Mouse (Mus musculus): ENCODE data around the gene Cryba2. TPM values are rescaled to one million over a fixed set of nuclear protein-coding genes. Genes with fewer than 3 reads are reported as not detected.

Cryba2 gene
- total RNA-seq (2015; ENCODE audit: low replicate concordance), result not detected in 2 replicates
- total RNA-seq (2017; ENCODE audit: low replicate concordance), result not detected in 2 replicates

- no peak for ATAC-seq (replicated peaks; ENCODE audit: low FRiP score, poor library complexity, severe bottlenecking)
Observed at GRCm38 (mm10) chr1:74893134-74893855, at the start of gene Cryba2. Gene Cryba2 (minus strand): TSS chr1:74893143.

GRCm38 (mm10) chr1:74941651-74942360 is 48.9 kb upstream of the Cryba2 start:
- no peak for ATAC-seq (replicated peaks; ENCODE audit: low FRiP score, poor library complexity, severe bottlenecking)

DNA sequence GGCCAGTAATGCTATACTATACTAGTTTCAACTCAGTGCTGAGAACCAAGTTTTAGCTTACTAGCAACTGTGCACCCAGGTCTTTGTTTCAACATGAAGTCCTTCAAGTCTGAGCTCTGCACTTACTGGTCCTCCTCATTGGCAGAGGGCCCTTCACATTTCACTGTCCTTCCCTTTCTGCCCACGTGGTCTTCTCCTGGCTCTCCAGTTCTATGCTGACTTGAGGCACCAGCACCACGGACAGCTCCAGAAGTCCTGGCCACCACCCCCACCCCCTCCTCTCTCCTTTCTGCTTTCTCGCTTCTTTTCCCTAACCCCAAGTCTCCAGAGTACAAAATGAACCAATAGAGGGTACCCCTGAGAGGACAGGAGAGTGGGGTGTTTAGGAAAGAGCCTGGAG is 46.8 kb upstream of the Cryba2 start:
- ATAC-seq (replicated peaks; ENCODE audit: low FRiP score, poor library complexity, severe bottlenecking), result no peak

GRCm38 (mm10) chr1:74936221-74936830 is 43.4 kb upstream of the Cryba2 start:
- no peak for ATAC-seq (replicated peaks; ENCODE audit: low FRiP score, poor library complexity, severe bottlenecking)

DNA sequence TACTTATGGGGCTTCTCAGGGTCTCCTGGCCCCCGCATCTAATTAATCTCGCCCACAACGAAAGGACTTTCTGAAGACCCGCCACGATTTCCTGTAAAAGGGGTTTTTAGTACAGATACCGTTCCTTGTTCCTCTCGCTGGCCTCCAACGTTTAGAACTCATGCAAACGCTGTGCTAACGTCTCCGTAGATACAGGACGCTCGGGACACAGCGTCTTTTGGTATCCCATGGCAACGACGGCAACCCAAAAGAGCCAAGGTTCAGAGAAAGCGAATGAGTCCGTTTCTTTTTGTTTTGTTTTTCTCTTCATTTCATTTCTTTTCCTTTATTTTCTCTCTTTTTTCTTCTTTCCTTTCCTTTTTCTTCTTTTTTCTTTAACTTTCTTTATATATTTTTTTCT is 42.5 kb upstream of the Cryba2 start, which contains the start of gene Cfap65:
Cfap65 (minus strand) TSS at position 198 of the 400 bp plus-strand sequence.
- ATAC-seq (replicated peaks; ENCODE audit: low FRiP score, poor library complexity, severe bottlenecking), result no peak

- no peak for ATAC-seq (replicated peaks; ENCODE audit: low FRiP score, poor library complexity, severe bottlenecking)
Observed at GRCm38 (mm10) chr1:74927621-74928296, 34.8 kb upstream of the Cryba2 start.

DNA sequence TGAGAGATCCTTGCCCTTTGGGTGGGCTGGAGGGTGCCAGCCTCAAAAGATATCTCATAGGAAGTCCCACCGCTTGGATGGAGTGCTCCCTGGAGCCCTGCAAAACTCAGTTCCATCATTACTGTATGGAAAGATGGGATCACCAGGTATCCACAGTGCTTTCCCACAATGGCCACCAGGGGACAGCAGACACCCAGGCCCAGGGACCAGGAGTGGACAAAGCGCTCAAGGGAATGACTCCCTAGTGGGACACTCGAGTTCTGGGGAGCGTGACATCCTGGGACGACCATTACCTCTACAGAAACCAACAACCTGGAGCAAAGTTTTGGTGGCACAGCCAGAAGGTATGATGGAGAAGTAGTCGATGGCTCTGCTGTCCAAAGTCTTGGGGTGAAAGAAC is 33.8 kb upstream of the Cryba2 start:
- ATAC-seq (replicated peaks; ENCODE audit: low FRiP score, poor library complexity, severe bottlenecking), result no peak; the same call in 1 of the 2 replicates

DNA sequence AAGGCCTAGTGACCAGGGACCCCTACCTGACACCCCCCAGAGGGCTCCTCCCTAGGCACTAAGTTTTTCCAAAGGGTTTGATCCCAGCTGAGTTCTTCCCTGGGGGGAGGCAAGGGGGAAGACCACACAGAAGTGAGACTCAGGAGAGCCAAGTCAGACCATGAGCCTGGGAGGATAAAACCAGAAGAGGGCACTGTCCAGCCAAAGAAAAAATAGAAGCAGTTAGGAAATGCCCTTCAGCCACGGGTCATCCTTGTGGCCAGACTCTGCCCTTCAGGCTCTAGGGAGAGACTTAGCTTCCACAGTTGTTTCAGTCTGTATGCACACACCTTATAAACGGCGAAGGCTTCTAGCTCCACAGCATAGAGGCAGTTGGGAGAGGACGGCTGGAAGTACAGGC is 31.5 kb upstream of the Cryba2 start:
- no peak for ATAC-seq (replicated peaks; ENCODE audit: low FRiP score, poor library complexity, severe bottlenecking)

DNA sequence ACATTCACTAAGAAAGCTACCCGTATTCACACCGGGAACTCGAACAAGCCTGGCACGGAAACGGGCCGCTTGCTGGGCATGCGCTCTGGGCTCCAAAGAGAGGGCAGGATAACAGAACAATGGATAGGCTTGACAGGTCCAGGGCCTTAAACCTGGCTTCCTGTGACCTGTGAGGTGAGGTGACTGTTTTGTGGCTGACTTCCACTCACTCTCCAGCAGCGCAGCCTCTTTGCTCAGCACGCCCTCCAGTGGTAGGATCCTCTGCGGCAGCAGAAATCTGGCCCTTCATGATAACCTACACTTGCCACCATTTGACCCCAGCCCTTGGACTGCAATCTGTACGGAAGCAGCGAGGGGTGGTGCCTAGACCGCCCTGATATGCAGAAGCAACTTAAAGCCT is 22.8 kb upstream of the Cryba2 start:
- ATAC-seq (replicated peaks; ENCODE audit: low FRiP score, poor library complexity, severe bottlenecking), result no peak

GRCm38 (mm10) chr1:74902191-74902590 is 9.2 kb upstream of the Cryba2 start:
- ATAC-seq (replicated peaks; ENCODE audit: low FRiP score, poor library complexity, severe bottlenecking), result no peak

- ATAC-seq (replicated peaks; ENCODE audit: low FRiP score, poor library complexity, severe bottlenecking), result no peak
Observed at GRCm38 (mm10) chr1:74901686-74902085, 8.7 kb upstream of the Cryba2 start.

GRCm38 (mm10) chr1:74900341-74901285 is 7.7 kb upstream of the Cryba2 start:
- ATAC-seq (replicated peaks; ENCODE audit: low FRiP score, poor library complexity, severe bottlenecking), result no peak

DNA sequence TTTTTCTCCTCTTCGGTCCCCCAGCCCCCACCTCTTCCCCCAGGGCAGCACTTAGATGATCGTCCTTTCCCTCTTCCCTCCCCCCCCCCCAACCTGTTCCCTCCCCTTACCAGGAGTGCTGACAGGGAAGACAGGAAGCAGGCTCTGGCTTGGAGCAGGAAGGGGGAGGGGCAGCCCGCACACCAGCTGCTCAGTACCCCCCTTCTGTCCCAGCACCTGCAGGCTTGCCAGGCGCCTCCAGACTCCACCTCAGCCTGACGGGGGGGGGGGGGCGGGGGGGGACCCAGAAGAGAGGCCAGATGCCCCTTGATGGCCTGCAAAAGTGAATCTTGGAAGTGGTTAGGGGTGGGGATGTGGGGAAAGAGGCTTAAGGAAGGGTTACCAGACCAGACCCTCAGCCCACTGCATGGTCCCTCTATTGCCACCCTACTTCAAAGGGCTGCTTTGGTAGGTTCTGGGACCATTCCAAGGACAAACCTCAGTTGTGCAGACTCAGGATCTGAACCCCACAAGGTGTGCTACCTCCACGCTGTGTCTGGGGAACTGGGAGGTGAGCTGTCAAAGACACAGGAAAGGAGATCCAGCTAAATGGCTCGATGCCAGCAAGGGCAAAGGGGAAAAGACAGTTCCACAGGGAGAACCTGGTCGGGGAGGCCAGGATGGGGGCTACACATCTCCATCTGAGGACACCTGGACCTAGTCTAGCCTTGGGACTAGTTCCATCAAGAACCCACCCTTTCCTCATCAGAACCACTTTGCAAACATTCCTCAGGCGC is 5.9 kb upstream of the Cryba2 start:
- no peak for ATAC-seq (replicated peaks; ENCODE audit: low FRiP score, poor library complexity, severe bottlenecking)

GRCm38 (mm10) chr1:74897976-74898375 is 5.0 kb upstream of the Cryba2 start:
- ATAC-seq (replicated peaks; ENCODE audit: low FRiP score, poor library complexity, severe bottlenecking), result no peak

GRCm38 (mm10) chr1:74894966-74895365 is 2.0 kb upstream of the Cryba2 start:
- ATAC-seq (replicated peaks; ENCODE audit: low FRiP score, poor library complexity, severe bottlenecking), result no peak

DNA sequence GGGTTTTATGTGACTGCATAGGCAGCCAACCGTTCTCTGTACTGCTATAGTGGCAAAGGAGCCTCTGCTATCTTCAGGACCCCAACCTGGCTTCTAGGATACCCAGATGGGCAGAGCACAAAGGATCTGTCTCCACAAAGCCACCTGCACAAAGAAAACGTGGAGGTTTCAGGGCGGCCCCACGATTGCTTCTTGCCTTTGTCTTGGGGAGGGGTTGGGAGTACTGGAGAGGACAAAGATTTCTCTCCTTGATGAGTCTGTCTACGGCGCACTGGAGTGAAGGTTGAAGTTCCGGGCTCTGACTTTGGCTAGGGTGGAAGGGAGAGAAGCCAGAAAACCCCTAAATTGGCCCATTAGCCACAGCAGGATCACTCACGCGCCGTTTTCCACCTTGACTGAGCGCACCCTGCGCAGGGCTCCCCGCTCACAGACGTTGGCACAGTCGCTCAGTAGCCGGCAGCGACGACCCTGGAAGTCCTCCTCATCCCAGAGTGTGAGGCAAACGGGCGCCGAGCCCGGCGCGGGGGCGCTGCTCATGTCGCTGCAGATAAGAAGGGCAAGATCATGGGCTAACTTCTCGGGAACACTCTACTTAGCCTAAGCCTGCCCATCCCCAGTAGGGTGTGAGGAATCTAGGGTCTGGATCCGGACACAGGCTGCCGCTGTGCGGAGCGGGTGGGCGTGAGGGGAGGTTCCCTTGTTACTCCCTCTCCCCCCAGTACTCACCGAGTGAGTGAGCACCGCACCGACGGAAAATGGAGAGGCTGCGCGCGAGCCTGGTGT is 401 bp downstream of the Cryba2 start:
- ATAC-seq (replicated peaks; ENCODE audit: low FRiP score, poor library complexity, severe bottlenecking), result no peak

- no peak for ATAC-seq (replicated peaks; ENCODE audit: low FRiP score, poor library complexity, severe bottlenecking)
Observed at GRCm38 (mm10) chr1:74891513-74891912, 1.4 kb downstream of the Cryba2 start.
